Mouse (Mus musculus) c-Kit-negative CD71-positive TER-119-positive erythroid progenitor cells, embryonic 14.5 days (primary cell): ENCODE results near the gene Sufu.

Experiments
- DNase-seq: peaks from one replicate; pipeline ENCODE4 v3.0.0-alpha.2; 2013; ENCODE audit warnings: low read depth, low spot score

Sufu gene

DNA sequence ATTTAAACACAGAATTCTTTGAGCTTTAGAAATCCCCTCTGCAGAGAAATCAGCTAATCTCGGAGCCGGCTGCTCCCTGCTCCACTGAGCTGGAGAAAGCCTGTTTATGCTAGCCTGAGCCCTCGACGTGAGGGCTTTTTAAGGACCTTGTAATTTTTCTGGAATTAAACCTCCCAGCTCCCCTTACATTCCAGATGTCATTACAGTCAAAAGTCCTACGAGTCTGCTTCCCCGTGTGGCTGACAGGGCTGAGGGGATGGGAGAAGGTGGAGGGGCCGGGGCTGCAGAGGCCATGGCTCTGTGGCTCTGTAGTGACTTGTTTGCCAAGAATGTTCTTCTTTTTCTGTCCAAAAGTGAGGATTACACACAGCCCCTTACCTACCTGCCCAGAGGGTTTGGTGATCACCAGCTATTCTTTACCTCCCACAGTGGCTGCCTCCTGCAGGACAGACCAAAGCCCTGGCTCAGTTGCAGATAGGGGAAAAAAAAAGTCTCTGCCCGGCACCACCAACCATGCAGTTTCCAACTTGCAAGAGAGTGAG lies 133.8 kb downstream of the Sufu start:
- no peak for DNase-seq

DNA sequence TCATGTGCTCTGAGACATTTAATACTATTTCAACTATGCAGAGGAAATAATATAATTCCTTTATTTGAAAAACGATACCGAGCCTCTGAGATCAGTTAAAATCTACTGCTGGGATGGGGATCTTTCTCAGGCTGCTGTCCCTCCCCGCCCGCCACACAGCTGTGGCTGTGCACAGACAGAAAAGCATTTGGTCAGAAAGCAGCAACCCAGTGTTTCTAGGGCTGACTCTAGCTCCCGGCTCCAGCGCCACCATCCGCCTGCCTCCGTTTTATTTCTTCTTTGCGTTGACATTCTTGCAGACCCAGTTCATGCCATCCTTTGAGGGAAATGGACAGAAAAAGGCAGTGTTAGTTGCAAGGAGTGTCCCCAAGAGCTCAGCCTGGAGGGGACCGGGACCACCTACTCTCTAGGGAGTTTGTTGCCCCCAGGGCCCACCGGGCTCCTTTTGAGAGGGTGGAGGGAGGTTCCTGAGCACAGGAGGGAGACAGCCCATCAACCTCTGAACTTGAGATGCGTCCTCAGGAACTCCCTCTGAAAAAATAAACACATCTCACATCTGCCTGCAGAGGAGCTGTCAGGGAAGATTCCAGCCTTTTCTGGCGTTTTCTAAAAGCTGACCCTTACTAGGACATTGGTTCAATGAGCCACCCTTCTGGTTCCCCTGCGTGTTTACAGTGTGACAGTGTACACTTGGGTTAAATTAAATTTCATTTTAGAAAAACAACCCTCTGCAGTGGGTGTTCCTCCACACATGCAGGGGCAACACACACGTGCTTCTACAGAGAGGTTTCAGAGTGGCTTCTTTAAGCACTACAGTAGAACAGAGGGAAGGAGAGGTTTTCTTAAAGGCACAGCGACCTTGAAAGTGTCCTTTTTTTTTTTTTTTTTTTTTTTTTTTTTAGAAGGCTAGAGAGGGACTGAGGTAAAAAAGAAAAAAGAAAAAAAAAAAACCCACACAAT lies 134.7 kb downstream of the Sufu start:
- no peak for DNase-seq

DNA sequence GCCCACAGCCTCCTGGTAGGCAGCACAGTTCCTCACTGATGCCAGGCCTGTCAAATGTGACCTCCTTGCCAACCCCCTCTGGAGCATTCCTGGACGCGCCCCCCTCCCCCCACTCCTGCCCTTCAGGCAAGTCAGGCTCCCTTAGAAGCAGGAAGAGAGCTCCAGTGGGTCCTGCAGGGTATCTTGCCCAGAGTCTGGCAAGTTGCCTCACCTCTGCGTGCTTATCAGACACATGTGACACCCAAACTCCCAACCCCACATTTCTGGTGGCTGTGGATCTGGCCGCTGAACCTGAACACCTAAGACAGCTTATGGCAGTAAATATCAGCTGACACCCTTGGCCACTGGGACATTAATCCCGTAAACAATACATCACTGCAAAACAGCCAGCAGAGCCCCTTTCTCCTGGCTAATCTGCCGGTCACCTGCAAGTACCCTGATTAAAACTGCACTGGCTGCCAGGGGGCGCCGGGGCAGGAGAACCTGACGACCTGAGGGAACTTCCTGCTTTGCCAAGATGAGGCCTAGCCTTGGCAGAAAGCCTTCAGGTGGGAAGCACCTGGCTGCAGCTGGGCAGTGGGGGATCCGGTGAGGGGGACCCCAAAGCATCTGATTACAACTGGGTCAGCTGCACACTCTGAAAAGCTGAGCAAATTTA lies 135.5 kb downstream of the Sufu start:
- DNase-seq = no peak

DNA sequence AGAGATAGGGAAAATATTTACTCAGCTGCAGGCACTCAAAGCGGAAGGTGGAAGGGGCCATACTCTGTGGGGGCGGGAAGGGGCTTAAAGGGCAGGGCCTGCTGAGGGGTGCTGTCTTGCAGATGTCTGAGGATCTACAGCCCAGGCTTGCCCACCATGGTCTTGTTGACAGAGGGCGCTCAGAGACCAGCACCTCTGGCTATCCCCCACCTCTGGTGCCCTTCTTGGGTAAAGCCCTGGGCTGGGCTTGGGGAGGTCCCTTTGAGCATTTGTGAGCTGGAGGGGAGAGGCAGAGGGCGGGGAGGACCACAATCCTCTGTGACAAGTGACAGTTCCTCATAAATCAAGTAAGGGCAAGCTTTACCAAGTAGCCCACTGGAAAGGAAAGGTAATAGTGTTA lies 136.4 kb downstream of the Sufu start:
- DNase-seq = no peak

DNA sequence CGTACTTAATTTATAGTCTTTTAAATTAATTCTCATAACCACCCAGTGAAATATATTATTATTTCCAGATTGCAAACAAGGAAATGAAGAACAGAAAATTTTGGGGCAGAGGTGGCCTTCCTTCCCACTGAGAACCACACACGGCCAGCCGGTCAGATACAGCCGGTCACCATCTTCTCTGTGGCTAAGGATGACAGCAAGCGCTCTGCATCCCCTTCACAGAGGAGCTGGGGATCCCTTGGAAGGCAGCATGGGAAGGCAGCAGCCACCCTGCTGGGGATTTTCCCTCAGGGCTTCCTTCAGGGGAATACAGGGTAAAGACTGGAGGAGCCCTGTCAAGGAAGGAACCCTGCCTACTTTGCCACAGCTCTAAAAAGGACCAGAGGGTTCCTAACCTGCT lies 136.8 kb downstream of the Sufu start:
- DNase-seq = no peak

DNA sequence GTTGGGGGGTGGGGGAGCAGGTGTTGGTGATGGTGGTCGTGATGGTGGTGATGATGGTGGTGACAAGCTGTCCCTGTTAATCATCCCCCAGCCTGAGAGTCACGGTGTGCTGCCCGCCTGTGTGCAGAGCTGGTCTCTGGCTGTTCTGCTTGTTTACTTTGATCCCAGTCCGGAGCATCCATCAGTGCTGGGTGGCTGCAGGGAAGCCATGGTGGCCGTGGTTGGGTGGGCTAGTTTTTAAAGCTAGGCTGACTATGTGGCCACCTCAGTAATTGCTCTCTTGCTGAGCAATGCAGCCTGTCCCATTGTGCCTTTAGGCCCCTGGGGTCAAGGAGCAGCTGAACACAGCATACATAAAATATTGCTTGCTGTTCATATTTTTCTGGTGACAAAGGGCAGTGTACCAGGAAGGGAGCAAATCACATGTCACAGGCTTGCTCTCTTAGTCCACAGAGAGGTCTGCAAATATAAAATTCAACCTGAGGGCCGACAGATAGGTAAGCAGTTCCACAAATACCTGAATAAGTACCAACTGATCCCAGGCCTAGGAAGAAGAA lies 137.9 kb downstream of the Sufu start:
- DNase-seq = no peak

DNA sequence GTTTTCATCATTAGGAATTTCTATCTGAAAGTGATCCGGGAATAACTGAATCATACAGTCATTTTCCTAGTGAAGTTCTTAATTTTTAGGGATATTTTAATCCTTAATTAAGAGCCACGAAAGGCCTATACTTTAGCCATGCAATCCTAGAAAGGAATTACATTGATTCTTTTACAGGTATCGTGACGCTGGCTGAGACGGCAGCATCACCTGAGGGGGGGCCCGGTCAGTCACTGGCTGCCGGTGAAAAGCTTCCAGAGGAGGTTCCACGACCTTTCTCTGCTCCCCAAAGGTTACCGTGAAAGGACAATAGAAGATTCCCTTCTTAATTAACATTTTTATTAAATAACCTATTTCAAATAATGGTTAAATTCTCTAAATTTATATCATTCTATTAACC lies 140.7 kb downstream of the Sufu start:
- no peak for DNase-seq

DNA sequence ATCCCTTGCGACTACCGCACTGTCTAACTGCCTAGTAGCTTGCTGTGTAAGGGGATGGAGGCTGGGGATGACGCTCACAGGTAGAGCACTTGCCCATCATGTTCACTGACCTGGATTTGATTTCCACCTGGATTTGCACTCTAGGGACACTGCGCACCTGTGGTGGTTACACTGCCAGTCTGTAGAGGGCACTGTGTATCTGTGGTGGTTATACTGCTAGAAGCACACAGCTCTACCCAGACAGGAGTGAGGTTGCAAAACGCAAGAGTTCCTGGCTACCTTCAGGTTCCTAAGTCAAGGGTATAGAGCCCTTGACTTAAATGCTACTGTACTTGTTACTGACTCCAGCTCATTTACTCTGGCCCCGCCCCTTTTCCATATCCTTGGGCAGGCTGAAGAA lies 141.5 kb downstream of the Sufu start:
- DNase-seq = no peak
